Mouse (Mus musculus): ENCODE measurements at regions not wholly inside any gene's neighbourhood (a gene's known extent, or its start where the extent isn't known, plus 50 kb on each side); places are given as distances from the start of the nearest gene placed in this dataset.
A peak's percentile ranks its signal among the peaks of the same experiment; 100 is the strongest.

GRCm38 (mm10) chr3:39540530-39541118 lies 653.9 kb downstream of the Fat4 start:
- no peaks in the 10 kb centered on the region for H3K27me3 ChIP-seq (replicated peaks; ENCODE audit: low read depth, poor library complexity, severe bottlenecking)
- H3K9me3 ChIP-seq: no peaks in the 10 kb centered on the region
- no peaks in the 10 kb centered on the region for H3K36me3 ChIP-seq (replicated peaks)
- 75% methylated on average over 7 of the region's 7 CpGs for WGBS
- H3K27ac ChIP-seq (replicated peaks): no peak overlapping the region
- no peak overlapping the region for H3K4me3 ChIP-seq
- no peaks in the 10 kb centered on the region for H3K4me1 ChIP-seq
- DNase-seq (ENCODE audit: low spot score): no peak

GRCm38 (mm10) chr3:39559460-39560041 lies 672.8 kb downstream of the Fat4 start:
- WGBS: 87% methylated on average over 3 of the region's 3 CpGs
- no peaks in the 10 kb centered on the region for H3K36me3 ChIP-seq (replicated peaks)

GRCm38 (mm10) chr3:39560951-39561350 lies 674.2 kb downstream of the Fat4 start:
- WGBS: 43% methylated on average over 1 of the region's 1 CpGs
- no peak overlapping the region for H3K4me3 ChIP-seq
- no peaks in the 10 kb centered on the region for H3K9me3 ChIP-seq
- H3K4me1 ChIP-seq: peaks cover 11% of the 10 kb centered on the region
- DNase-seq (ENCODE audit: low spot score): peak; percentile 62
- H3K27ac ChIP-seq (replicated peaks): peak overlapping the region; percentile 54
- no peaks in the 10 kb centered on the region for H3K36me3 ChIP-seq (replicated peaks)
- H3K27me3 ChIP-seq (replicated peaks; ENCODE audit: low read depth, poor library complexity, severe bottlenecking): no peaks in the 10 kb centered on the region

More at GRCm38 (mm10) chr3:39559460-39560041, 672.8 kb downstream of the Fat4 start:
- Histone ChIP-seq H3K27ac (replicated peaks) (no peak overlapping the region), H3K27me3 (replicated peaks; ENCODE audit: low read depth, poor library complexity, severe bottlenecking) (no peaks in the 10 kb centered on the region), H3K9me3 (no peaks in the 10 kb centered on the region), H3K4me3 (no peak overlapping the region), H3K4me1 (peaks cover 11% of the 10 kb centered on the region)
- DNase-seq (ENCODE audit: low spot score): no peak

- Histone ChIP-seq H3K27me3 (replicated peaks; ENCODE audit: low read depth, poor library complexity, severe bottlenecking) (no peaks in the 10 kb centered on the region), H3K4me1 (peaks cover 11% of the 10 kb centered on the region), H3K27ac (replicated peaks) (peak overlapping the region; percentile 59), H3K36me3 (replicated peaks) (no peaks in the 10 kb centered on the region), H3K9me3 (no peaks in the 10 kb centered on the region), H3K4me3 (no peak overlapping the region)
- DNase-seq (ENCODE audit: low spot score): no peak
- WGBS: 58% methylated on average over 5 of the region's 5 CpGs
These were observed 684.9 kb downstream of the Fat4 start for GRCm38 (mm10) chr3:39571444-39572237.

GRCm38 (mm10) chr3:39575200-39575599 lies 688.5 kb downstream of the Fat4 start:
- 65% methylated on average over 3 of the region's 3 CpGs for WGBS
- Histone ChIP-seq H3K4me3 (no peak overlapping the region), H3K4me1 (peaks cover 11% of the 10 kb centered on the region), H3K27ac (replicated peaks) (no peak overlapping the region), H3K9me3 (no peaks in the 10 kb centered on the region), H3K27me3 (replicated peaks; ENCODE audit: low read depth, poor library complexity, severe bottlenecking) (no peaks in the 10 kb centered on the region), H3K36me3 (replicated peaks) (no peaks in the 10 kb centered on the region)
- DNase-seq (ENCODE audit: low spot score): no peak

- H3K4me3 ChIP-seq: no peak overlapping the region
- no peak overlapping the region for H3K27ac ChIP-seq (replicated peaks)
- no peaks in the 10 kb centered on the region for H3K4me1 ChIP-seq
- no peak for DNase-seq (ENCODE audit: low spot score)
- no peaks in the 10 kb centered on the region for H3K36me3 ChIP-seq (replicated peaks)
- WGBS: 85% methylated on average over 2 of the region's 2 CpGs
- no peaks in the 10 kb centered on the region for H3K9me3 ChIP-seq
- no peaks in the 10 kb centered on the region for H3K27me3 ChIP-seq (replicated peaks; ENCODE audit: low read depth, poor library complexity, severe bottlenecking)
These were observed 704.6 kb downstream of the Fat4 start for GRCm38 (mm10) chr3:39591312-39591711.

GRCm38 (mm10) chr3:39592349-39593117 lies 705.8 kb downstream of the Fat4 start:
- Histone ChIP-seq H3K27me3 (replicated peaks; ENCODE audit: low read depth, poor library complexity, severe bottlenecking) (no peaks in the 10 kb centered on the region), H3K27ac (replicated peaks) (no peak overlapping the region), H3K9me3 (no peaks in the 10 kb centered on the region), H3K36me3 (replicated peaks) (no peaks in the 10 kb centered on the region), H3K4me3 (no peak overlapping the region), H3K4me1 (no peaks in the 10 kb centered on the region)
- 90% methylated on average over 4 of the region's 4 CpGs for WGBS
- no peak for DNase-seq (ENCODE audit: low spot score)

GRCm38 (mm10) chr3:39609937-39610336 lies 723.2 kb downstream of the Fat4 start:
- DNase-seq (ENCODE audit: low spot score): no peak
- Histone ChIP-seq H3K4me3 (no peak overlapping the region), H3K27me3 (replicated peaks; ENCODE audit: low read depth, poor library complexity, severe bottlenecking) (no peaks in the 10 kb centered on the region), H3K9me3 (no peaks in the 10 kb centered on the region), H3K27ac (replicated peaks) (no peak overlapping the region), H3K4me1 (no peaks in the 10 kb centered on the region), H3K36me3 (replicated peaks) (no peaks in the 10 kb centered on the region)
- WGBS: 81% methylated on average over 3 of the region's 3 CpGs

GRCm38 (mm10) chr3:39612408-39612807 lies 725.7 kb downstream of the Fat4 start:
- H3K9me3 ChIP-seq: no peaks in the 10 kb centered on the region
- H3K4me1 ChIP-seq: no peaks in the 10 kb centered on the region
- no peaks in the 10 kb centered on the region for H3K36me3 ChIP-seq (replicated peaks)
- 91% methylated on average over 7 of the region's 7 CpGs for WGBS
- H3K27ac ChIP-seq (replicated peaks): no peak overlapping the region
- DNase-seq (ENCODE audit: low spot score): no peak
- H3K27me3 ChIP-seq (replicated peaks; ENCODE audit: low read depth, poor library complexity, severe bottlenecking): no peaks in the 10 kb centered on the region
- H3K4me3 ChIP-seq: no peak overlapping the region

- no peak for DNase-seq (ENCODE audit: low spot score)
- Histone ChIP-seq H3K36me3 (replicated peaks) (no peaks in the 10 kb centered on the region), H3K27me3 (replicated peaks; ENCODE audit: low read depth, poor library complexity, severe bottlenecking) (no peaks in the 10 kb centered on the region), H3K9me3 (no peaks in the 10 kb centered on the region), H3K27ac (replicated peaks) (no peak overlapping the region), H3K4me3 (no peak overlapping the region), H3K4me1 (no peaks in the 10 kb centered on the region)
- WGBS: 80% methylated on average over 5 of the region's 5 CpGs
These were observed 751.2 kb downstream of the Fat4 start for GRCm38 (mm10) chr3:39637924-39638323.

GRCm38 (mm10) chr3:39643194-39643593 lies 756.5 kb downstream of the Fat4 start:
- H3K36me3 ChIP-seq (replicated peaks): no peaks in the 10 kb centered on the region
- WGBS: 92% methylated on average over 3 of the region's 3 CpGs
- no peak overlapping the region for H3K27ac ChIP-seq (replicated peaks)
- no peaks in the 10 kb centered on the region for H3K9me3 ChIP-seq
- H3K4me3 ChIP-seq: no peak overlapping the region
- no peak for DNase-seq (ENCODE audit: low spot score)
- H3K4me1 ChIP-seq: no peaks in the 10 kb centered on the region
- H3K27me3 ChIP-seq (replicated peaks; ENCODE audit: low read depth, poor library complexity, severe bottlenecking): no peaks in the 10 kb centered on the region

GRCm38 (mm10) chr3:39666817-39667216 lies 780.1 kb downstream of the Fat4 start:
- no peaks in the 10 kb centered on the region for H3K36me3 ChIP-seq (replicated peaks)
- H3K27ac ChIP-seq (replicated peaks): no peak overlapping the region
- no peak for DNase-seq (ENCODE audit: low spot score)
- no peaks in the 10 kb centered on the region for H3K4me1 ChIP-seq
- no peaks in the 10 kb centered on the region for H3K27me3 ChIP-seq (replicated peaks; ENCODE audit: low read depth, poor library complexity, severe bottlenecking)
- 91% methylated on average over 3 of the region's 3 CpGs for WGBS
- H3K4me3 ChIP-seq: no peak overlapping the region
- no peaks in the 10 kb centered on the region for H3K9me3 ChIP-seq

All from embryonic facial prominence, embryonic 10.5 days (tissue).